Mouse (Mus musculus): ENCODE measurements at regions not wholly inside any gene's neighbourhood (a gene's known extent, or its start where the extent isn't known, plus 50 kb on each side); places are given as distances from the start of the nearest gene placed in this dataset.

DNA sequence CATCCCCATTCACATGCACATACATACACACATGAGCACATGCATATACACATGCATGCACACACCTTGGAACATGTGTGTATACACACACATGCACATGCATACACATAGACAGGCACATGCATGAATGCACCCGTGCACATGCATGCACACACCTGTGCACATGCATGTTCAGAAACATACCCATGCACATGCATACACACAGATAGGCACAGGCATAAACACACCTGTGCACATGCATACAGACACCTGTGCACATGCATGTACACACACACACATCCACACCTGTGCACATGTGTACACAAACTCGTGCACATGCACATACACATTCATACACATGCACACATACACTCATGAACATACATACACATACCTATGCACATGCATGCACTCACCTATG is 50.9 kb upstream of the Cyyr1 start:
- ATAC-seq (replicated peaks; ENCODE audit: insufficient number of reproducible peaks, low FRiP score, low TSS enrichment, poor library complexity, severe bottlenecking): no peak
